Mouse (Mus musculus) small intestine, adult 2 months (tissue): ENCODE data around the gene Hist1h2ab.

Source experiments
- CTCF ChIP-seq: fragments of 200-500 bp; IDR thresholded peaks from 2 replicates; pipeline ENCODE4 v1.5.1; 2012; ENCODE audit warnings: low read depth, mild to moderate bottlenecking, control low read depth, inconsistent platforms, low read length, moderate library complexity, mixed read lengths; ENCODE audit not compliant: insufficient replicate concordance, insufficient read length; ENCODE audit errors: extremely low read depth
- POLR2A ChIP-seq: fragments of 200-500 bp; IDR thresholded peaks from 2 replicates; pipeline ENCODE4 v1.6.1; 2012; ENCODE audit warnings: low read depth, mild to moderate bottlenecking, control low read depth, inconsistent platforms, low read length, moderate library complexity

- no peak for TF ChIP-seq POLR2A
- TF ChIP-seq CTCF = no peak
Measured at GRCm38 (mm10) chr13:23717176-23717575, 33.8 kb upstream of the Hist1h2ab start.
